Mouse (Mus musculus) stomach, postnatal 0 days (tissue): ENCODE measurements around the gene Ndufc1.

Experiments
- CTCF ChIP-seq: IDR thresholded peaks from 2 replicates; pipeline ENCODE4 v1.5.1; 2016; ENCODE audit warnings: antibody characterized with exemption, low read depth, mild to moderate bottlenecking, moderate library complexity
- EP300 ChIP-seq: optimal IDR thresholded peaks from 2 replicates; pipeline ENCODE3; 2016; ENCODE audit warnings: antibody characterized with exemption

DNA sequence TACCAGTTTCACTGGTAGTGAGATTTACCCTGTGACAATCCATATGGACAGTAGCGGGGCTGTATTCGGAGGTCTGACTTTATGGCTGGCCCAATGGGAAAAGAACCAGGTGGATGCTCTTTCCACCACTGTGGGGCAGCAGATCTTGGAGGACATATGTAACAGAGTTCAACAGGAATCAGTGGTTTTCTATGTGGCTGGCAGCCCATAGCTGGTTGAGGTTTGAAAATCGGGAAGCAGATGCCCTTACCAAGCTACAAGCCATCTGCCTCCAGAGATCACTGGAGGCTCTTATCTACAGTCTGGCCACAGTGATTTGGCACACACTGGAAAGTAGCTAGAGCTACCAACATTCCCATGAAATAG, 43.3 kb downstream of the Ndufc1 start:
- TF ChIP-seq CTCF (no peak), EP300 (no peak)
